Comparison of ENCODE assay signal across 8 mouse cellular contexts in genomic region chr11:72428694-72429093, GRCm38 (mm10). TPM values are rescaled to one million over a fixed set of nuclear protein-coding genes. Genes with fewer than 3 reads are reported as not detected.
DNase-seq lines count a peak whose midpoint lies in the region; ATAC-seq lines count a peak whose summit lies in the region.

No protein-coding gene starts in this region.

- H3K27ac ChIP-seq in hindbrain, embryonic 11.5 days (ENCODE audit: low read depth, low read length), result no peak overlapping the region
- H3K27ac ChIP-seq in hindbrain, embryonic 16.5 days (ENCODE audit: low read depth, low read length), result no peak overlapping the region
- no peak overlapping the region for H3K27ac ChIP-seq in forebrain, embryonic 14.5 days (ENCODE audit: low read depth, low read length)
- H3K27ac ChIP-seq in stomach, embryonic 15.5 days, result no peak overlapping the region

- WGBS in hindbrain, embryonic 11.5 days, result 1% methylated on average over 5 of the region's 5 CpGs
- 5% methylated on average over 5 of the region's 5 CpGs for WGBS in hindbrain, embryonic 16.5 days
- 5% methylated on average over 5 of the region's 5 CpGs for WGBS in forebrain, embryonic 14.5 days
- 4% methylated on average over 5 of the region's 5 CpGs for WGBS in stomach, embryonic 15.5 days

- no peaks in the 10 kb centered on the region for H3K27me3 ChIP-seq in hindbrain, embryonic 11.5 days (ENCODE audit: control insufficient read depth, insufficient read depth, low read length)
- H3K27me3 ChIP-seq in hindbrain, embryonic 16.5 days (replicated peaks; ENCODE audit: control insufficient read depth, insufficient read depth, low read length), result no peaks in the 10 kb centered on the region; the same call in 1 of the 2 replicates
- no peaks in the 10 kb centered on the region for H3K27me3 ChIP-seq in forebrain, embryonic 14.5 days (replicated peaks; ENCODE audit: control insufficient read depth, insufficient read depth, low read length)
- no peaks in the 10 kb centered on the region for H3K27me3 ChIP-seq in stomach, embryonic 15.5 days (replicated peaks)

- peak; percentile 79 for DNase-seq in hindbrain, embryonic 11.5 days (ENCODE audit: low spot score)
- peak; percentile 79 for DNase-seq in brain, adult 2 months (ENCODE audit: low read depth, low spot score)
- peak; percentile 80 for DNase-seq in forebrain, embryonic 14.5 days (ENCODE audit: low spot score)
- DNase-seq in layer of hippocampus, postnatal 14 days (ENCODE audit: low spot score in 2 of 2), result peak; percentile 65 to 83

- H3K9me3 ChIP-seq in hindbrain, embryonic 11.5 days (ENCODE audit: control insufficient read depth, low read length), result no peaks in the 10 kb centered on the region
- no peaks in the 10 kb centered on the region for H3K9me3 ChIP-seq in hindbrain, embryonic 16.5 days (ENCODE audit: control insufficient read depth, low read length)
- H3K9me3 ChIP-seq in forebrain, embryonic 14.5 days (replicated peaks; ENCODE audit: control insufficient read depth, low read length), result no peaks in the 10 kb centered on the region
- H3K9me3 ChIP-seq in stomach, embryonic 15.5 days, result no peaks in the 10 kb centered on the region

- ATAC-seq in hindbrain, embryonic 11.5 days (ENCODE audit: low FRiP score), result no peak
- ATAC-seq in hindbrain, embryonic 16.5 days, result no peak
- peak; percentile 61 for ATAC-seq in forebrain, embryonic 14.5 days
- ATAC-seq in hematopoietic stem cell, adult 5-6 weeks (replicated peaks in 1 of 2; ENCODE audit: insufficient read depth in 1 of 2, low FRiP score in 2 of 2, low TSS enrichment in 1 of 2, low read depth in 1 of 2, poor library complexity in 2 of 2, severe bottlenecking in 2 of 2), result peak; percentile 60 to 70
- peak; percentile 85 for ATAC-seq in megakaryocyte-erythroid progenitor cell, adult 5-6 weeks (replicated peaks; ENCODE audit: low FRiP score, low TSS enrichment, poor library complexity, severe bottlenecking)
- ATAC-seq in stomach, embryonic 15.5 days (ENCODE audit: insufficient read depth, low FRiP score, low read depth), result peak; percentile 66

- no peaks in the 10 kb centered on the region for H3K4me1 ChIP-seq in hindbrain, embryonic 11.5 days (replicated peaks; ENCODE audit: control insufficient read depth, insufficient read depth, low read length)
- H3K4me1 ChIP-seq in hindbrain, embryonic 16.5 days (ENCODE audit: control insufficient read depth, insufficient read depth, low read depth, low read length), result no peaks in the 10 kb centered on the region
- H3K4me1 ChIP-seq in forebrain, embryonic 14.5 days (ENCODE audit: control insufficient read depth, insufficient read depth, low read length), result no peaks in the 10 kb centered on the region
- H3K4me1 ChIP-seq in stomach, embryonic 15.5 days, result no peaks in the 10 kb centered on the region

- no peak overlapping the region for H3K9ac ChIP-seq in hindbrain, embryonic 11.5 days (ENCODE audit: low read depth, low read length)
- no peak overlapping the region for H3K9ac ChIP-seq in hindbrain, embryonic 16.5 days (ENCODE audit: low read depth, low read length)
- H3K9ac ChIP-seq in forebrain, embryonic 14.5 days (ENCODE audit: low read length), result no peak overlapping the region
- no peak overlapping the region for H3K9ac ChIP-seq in stomach, embryonic 15.5 days

- H3K4me2 ChIP-seq in hindbrain, embryonic 11.5 days (replicated peaks; ENCODE audit: low read depth, low read length), result no peak overlapping the region
- no peak overlapping the region; the same call in 1 of the 2 replicates for H3K4me2 ChIP-seq in hindbrain, embryonic 16.5 days (ENCODE audit: low read length)
- H3K4me2 ChIP-seq in forebrain, embryonic 14.5 days (ENCODE audit: low read length), result no peak overlapping the region
- H3K4me2 ChIP-seq in stomach, embryonic 15.5 days, result 0 out of 2 replicates have a peak overlapping the region, but pooled peaks have one; percentile 42

- no peaks in the 10 kb centered on the region for H3K36me3 ChIP-seq in hindbrain, embryonic 11.5 days (ENCODE audit: control insufficient read depth, insufficient read depth, low read length)
- no peaks in the 10 kb centered on the region for H3K36me3 ChIP-seq in hindbrain, embryonic 16.5 days (ENCODE audit: control insufficient read depth, insufficient read depth, low read length)
- H3K36me3 ChIP-seq in forebrain, embryonic 14.5 days (ENCODE audit: control insufficient read depth, insufficient read depth, low read length), result no peaks in the 10 kb centered on the region
- no peaks in the 10 kb centered on the region for H3K36me3 ChIP-seq in stomach, embryonic 15.5 days

- no peak overlapping the region for H3K4me3 ChIP-seq in hindbrain, embryonic 11.5 days (ENCODE audit: low read depth, low read length)
- no peak overlapping the region for H3K4me3 ChIP-seq in hindbrain, embryonic 16.5 days (ENCODE audit: low read length)
- H3K4me3 ChIP-seq in forebrain, embryonic 14.5 days (ENCODE audit: low read depth, low read length), result no peak overlapping the region
- no peak overlapping the region for H3K4me3 ChIP-seq in stomach, embryonic 15.5 days (replicated peaks)

RNA-seq across cellular contexts. Expression of gene Ggt6, which starts 6.6 kb away (rescaled TPM):
- not detected in 2 replicates for polyA plus RNA-seq in hindbrain, embryonic 11.5 days (2014; fragmentation: Nextera tagmentation; extraction: Ambion mirVana)
- not detected in 2 replicates for polyA plus RNA-seq in hindbrain, embryonic 16.5 days (2015; fragmentation: Nextera tagmentation; extraction: Ambion mirVana)
- polyA plus RNA-seq in forebrain, embryonic 14.5 days (2014; fragmentation: Nextera tagmentation; extraction: Ambion mirVana), result not detected in 2 replicates
- not detected in 2 replicates for total RNA-seq in hematopoietic stem cell, adult 5-6 weeks (2017)
- not detected for total RNA-seq in layer of hippocampus, postnatal 14 days (2021)
- not detected in 2 replicates for total RNA-seq in megakaryocyte-erythroid progenitor cell, adult 5-6 weeks (2014; fragmentation: Nextera tagmentation)
- total RNA-seq in megakaryocyte-erythroid progenitor cell, adult 5-6 weeks (2017), result not detected in 2 replicates
- 4.7 and 4.8 TPM in 2 replicates for polyA plus RNA-seq in stomach, embryonic 15.5 days (2015; fragmentation: Nextera tagmentation; extraction: Ambion mirVana)

RNA-seq across cellular contexts. Expression of gene Mybbp1a, which starts 12.5 kb away (rescaled TPM):
- 112 and 145 TPM in 2 replicates for polyA plus RNA-seq in hindbrain, embryonic 11.5 days (2014; fragmentation: Nextera tagmentation; extraction: Ambion mirVana)
- polyA plus RNA-seq in hindbrain, embryonic 16.5 days (2015; fragmentation: Nextera tagmentation; extraction: Ambion mirVana), result 54.2 and 63.0 TPM in 2 replicates
- 80.5 and 82.1 TPM in 2 replicates for polyA plus RNA-seq in forebrain, embryonic 14.5 days (2014; fragmentation: Nextera tagmentation; extraction: Ambion mirVana)
- total RNA-seq in hematopoietic stem cell, adult 5-6 weeks (2017), result 145 and 148 TPM in 2 replicates
- 10 to 100 TPM; 50.3 to 53.1 TPM for total RNA-seq in layer of hippocampus, postnatal 14 days (2021)
- 215 and 248 TPM in 2 replicates for total RNA-seq in megakaryocyte-erythroid progenitor cell, adult 5-6 weeks (2014; fragmentation: Nextera tagmentation)
- total RNA-seq in megakaryocyte-erythroid progenitor cell, adult 5-6 weeks (2017), result 185 and 248 TPM in 2 replicates
- polyA plus RNA-seq in stomach, embryonic 15.5 days (2015; fragmentation: Nextera tagmentation; extraction: Ambion mirVana), result 144 and 159 TPM in 2 replicates

RNA-seq across cellular contexts. Expression of gene Smtnl2, which starts 17.2 kb away (rescaled TPM):
- polyA plus RNA-seq in hindbrain, embryonic 11.5 days (2014; fragmentation: Nextera tagmentation; extraction: Ambion mirVana), result 4.7 and 8.7 TPM in 2 replicates
- 12.3 and 12.4 TPM in 2 replicates for polyA plus RNA-seq in hindbrain, embryonic 16.5 days (2015; fragmentation: Nextera tagmentation; extraction: Ambion mirVana)
- 1.4 and 1.6 TPM in 2 replicates for polyA plus RNA-seq in forebrain, embryonic 14.5 days (2014; fragmentation: Nextera tagmentation; extraction: Ambion mirVana)
- total RNA-seq in hematopoietic stem cell, adult 5-6 weeks (2017), result 0.35 and 0.44 TPM in 2 replicates
- 1 to 10 TPM; 3.0 to 4.4 TPM for total RNA-seq in layer of hippocampus, postnatal 14 days (2021)
- total RNA-seq in megakaryocyte-erythroid progenitor cell, adult 5-6 weeks (2014; fragmentation: Nextera tagmentation), result 0.50 and 0.52 TPM in 2 replicates
- 0.11 TPM in 1 of 2 replicates, not detected in the other for total RNA-seq in megakaryocyte-erythroid progenitor cell, adult 5-6 weeks (2017)
- 50.8 and 56.0 TPM in 2 replicates for polyA plus RNA-seq in stomach, embryonic 15.5 days (2015; fragmentation: Nextera tagmentation; extraction: Ambion mirVana)

Comparison
In these comparisons a context has a peak if more than half of its experiments do, and no peak if none do; other contexts are left out.
1. ATAC-seq: peak in forebrain, embryonic 14.5 days (single experiment), hematopoietic stem cell, adult 5-6 weeks (2 of 2), megakaryocyte-erythroid progenitor cell, adult 5-6 weeks (single experiment) and stomach, embryonic 15.5 days (single experiment); none in hindbrain, embryonic 11.5 days (single experiment) and hindbrain, embryonic 16.5 days (single experiment).
2. Peak in every context shown above with its lines, with median percentiles within 50 percentile points of each other: DNase-seq.